Comparison of ENCODE assay signal across 13 mouse cellular contexts in the genomic region with DNA sequence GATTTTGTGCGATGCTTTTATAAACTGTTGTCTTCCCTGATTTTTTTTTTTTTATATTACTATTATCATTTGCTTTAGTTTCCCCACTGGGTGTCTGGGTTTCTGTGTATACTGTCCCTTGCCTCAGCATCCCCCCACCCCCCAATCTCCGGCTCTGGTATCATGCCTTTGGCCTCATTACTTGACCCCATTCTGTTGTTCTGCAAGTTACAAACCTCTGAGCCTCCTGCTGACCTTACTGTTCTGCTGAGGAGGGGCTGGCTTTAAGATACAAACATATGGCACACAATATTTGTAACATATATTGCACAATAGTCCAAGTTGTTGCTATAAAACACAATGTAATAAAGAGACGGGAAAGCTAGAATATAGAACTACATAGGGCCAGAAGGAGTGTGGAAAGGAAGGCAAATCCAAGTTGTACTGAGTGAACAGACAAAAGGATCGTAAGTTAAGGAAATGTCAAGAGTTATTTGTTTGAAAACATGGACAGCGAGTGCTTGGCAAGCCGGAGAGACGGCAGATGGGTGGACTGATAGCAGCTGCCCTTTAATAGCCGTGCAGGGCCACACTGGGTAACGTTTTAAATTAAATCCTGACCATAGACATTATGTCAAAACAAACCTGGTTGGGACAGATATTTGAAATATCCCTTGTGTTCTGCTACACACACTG. TPM values are rescaled to one million over a fixed set of nuclear protein-coding genes. Genes with fewer than 3 reads are reported as not detected.
A peak's percentile ranks its signal among the peaks of the same experiment; 100 is the strongest.
DNase-seq lines count a peak whose midpoint lies in the region; ATAC-seq and TF ChIP-seq lines count a peak whose summit lies in the region.
"Had no signal": no experiment of that assay in that cellular context is flagged by ENCODE, and none has a peak within 500 bp of the region (broad histone marks: within the 10 kb centered on the region; RNA-seq: fewer than 3 reads in every experiment).

No protein-coding gene starts in this region.

- H3K4me2 ChIP-seq in kidney, postnatal 0 days (ENCODE audit: low read length), result no peak overlapping the region
- H3K4me2 ChIP-seq in neural tube, embryonic 12.5 days (replicated peaks), result no peak overlapping the region; the same call in 1 of the 2 replicates
- H3K4me2 ChIP-seq: forebrain, embryonic 13.5 days; lung, embryonic 15.5 days had no signal

- no peak for ATAC-seq in kidney, postnatal 0 days (replicated peaks; ENCODE audit: low FRiP score, low read depth)
- peak; percentile 29; the same call in 1 of the 2 replicates for ATAC-seq in neural tube, embryonic 12.5 days (ENCODE audit: low FRiP score, low read depth)
- ATAC-seq: CD4-positive, CD25-positive, alpha-beta regulatory T cell, adult 4 months; forebrain, embryonic 13.5 days had no signal

- H3K4me1 ChIP-seq in kidney, postnatal 0 days (replicated peaks; ENCODE audit: insufficient read depth, low read length), result peaks cover 33% of the 10 kb centered on the region
- peaks cover 33% of the 10 kb centered on the region for H3K4me1 ChIP-seq in neural tube, embryonic 12.5 days

- no peak overlapping the region for H3K27ac ChIP-seq in kidney, postnatal 0 days
- no peak overlapping the region for H3K27ac ChIP-seq in neural tube, embryonic 12.5 days
- H3K27ac ChIP-seq: forebrain, embryonic 13.5 days; hindbrain, embryonic 10.5 days; lung, embryonic 15.5 days had no signal

- TF ChIP-seq CTCF in kidney, postnatal 0 days (IDR thresholded peaks at IDR 0.05; ENCODE audit: low read depth), result no peak

- WGBS in kidney, postnatal 0 days, result 22% methylated on average over 9 of the region's 9 CpGs
- 34% methylated on average over 9 of the region's 9 CpGs for WGBS in neural tube, embryonic 12.5 days

- DNase-seq in kidney, postnatal 0 days (ENCODE audit: low spot score), result peak; percentile 55
- no peak for DNase-seq in kidney, postnatal 25 days
- no peak for DNase-seq in neural tube, embryonic 10.5 days (ENCODE audit: extremely low spot score, low spot score)
- DNase-seq in cerebellum, adult 9-10 months, result peak; percentile 85
- DNase-seq in retina, postnatal 1 day, result peak; percentile 73
- DNase-seq in thymus, postnatal 14 days, result no peak
- DNase-seq: kidney, adult 18-20 months; right cerebral cortex, postnatal 4 days had no signal

- H3K4me3 ChIP-seq in kidney, postnatal 0 days (replicated peaks; ENCODE audit: low read depth, low read length), result no peak overlapping the region
- H3K4me3 ChIP-seq in neural tube, embryonic 12.5 days, result no peak overlapping the region
- H3K4me3 ChIP-seq: forebrain, embryonic 13.5 days; hindbrain, embryonic 10.5 days; lung, embryonic 15.5 days had no signal

- no peaks in the 10 kb centered on the region for H3K36me3 ChIP-seq in kidney, postnatal 0 days (ENCODE audit: insufficient read depth, low read length)
- no peaks in the 10 kb centered on the region for H3K36me3 ChIP-seq in neural tube, embryonic 12.5 days
- H3K36me3 ChIP-seq: hindbrain, embryonic 10.5 days; lung, embryonic 15.5 days had no signal

- H3K9me3 ChIP-seq in kidney, postnatal 0 days (replicated peaks; ENCODE audit: low read length), result no peaks in the 10 kb centered on the region
- no peaks in the 10 kb centered on the region for H3K9me3 ChIP-seq in neural tube, embryonic 12.5 days
- H3K9me3 ChIP-seq: forebrain, embryonic 13.5 days; hindbrain, embryonic 10.5 days; lung, embryonic 15.5 days had no signal

- H3K27me3 ChIP-seq in kidney, postnatal 0 days (ENCODE audit: insufficient read depth, low read length), result no peaks in the 10 kb centered on the region
- no peaks in the 10 kb centered on the region for H3K27me3 ChIP-seq in neural tube, embryonic 12.5 days (replicated peaks)
- H3K27me3 ChIP-seq: forebrain, embryonic 13.5 days; lung, embryonic 15.5 days had no signal

- no peak overlapping the region for H3K9ac ChIP-seq in kidney, postnatal 0 days (ENCODE audit: low read depth, low read length)
- H3K9ac ChIP-seq in neural tube, embryonic 12.5 days, result no peak overlapping the region
- H3K9ac ChIP-seq: forebrain, embryonic 13.5 days; lung, embryonic 15.5 days had no signal

RNA-seq across cellular contexts. Expression of gene Inpp5a, which starts 49.2 kb away (rescaled TPM):
- polyA plus RNA-seq in kidney, postnatal 0 days (2015; fragmentation: Nextera tagmentation; extraction: Ambion mirVana), result 21.0 and 24.3 TPM in 2 replicates
- polyA plus RNA-seq in neural tube, embryonic 12.5 days (2016; fragmentation: Nextera tagmentation; extraction: Ambion mirVana), result 26.4 and 26.8 TPM in 2 replicates

Comparison
In these comparisons a context has a peak if more than half of its experiments do, and no peak if none do; other contexts are left out.
1. DNase-seq: peak in kidney, postnatal 0 days (single experiment), cerebellum, adult 9-10 months (single experiment) and retina, postnatal 1 day (single experiment); none in kidney, postnatal 25 days (0 of 2), neural tube, embryonic 10.5 days (single experiment) and thymus, postnatal 14 days (single experiment).